Mouse (Mus musculus) ovary, postnatal 14 days (tissue): ENCODE data around the gene Pls1.

Experiments
- DNase-seq: peaks from one replicate; pipeline ENCODE4 v3.0.0; 2022; ENCODE audit warnings: low spot score

Pls1 gene

DNA sequence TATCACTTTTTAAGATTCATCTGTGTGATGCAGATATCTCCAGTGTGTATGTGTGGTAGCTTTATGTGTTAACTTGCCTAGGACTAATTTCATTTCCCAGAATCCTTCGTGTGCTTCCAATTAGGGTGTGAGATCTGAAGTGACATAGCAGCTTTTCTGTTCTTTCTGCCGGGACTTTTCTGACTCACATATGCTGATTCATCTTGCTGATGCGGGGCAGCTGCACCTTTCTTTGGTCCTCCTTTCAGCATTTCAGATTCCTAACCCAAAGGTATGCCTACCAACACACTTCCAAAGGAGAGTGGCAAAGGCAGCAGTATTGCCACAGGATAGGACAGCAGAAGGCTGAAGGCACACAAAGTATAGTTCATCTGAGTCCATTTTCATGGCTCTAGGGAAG, 141.0 kb downstream of the Pls1 start:
- no peak for DNase-seq
